ENCODE assay signal across 16 mouse cellular contexts in the genomic region with DNA sequence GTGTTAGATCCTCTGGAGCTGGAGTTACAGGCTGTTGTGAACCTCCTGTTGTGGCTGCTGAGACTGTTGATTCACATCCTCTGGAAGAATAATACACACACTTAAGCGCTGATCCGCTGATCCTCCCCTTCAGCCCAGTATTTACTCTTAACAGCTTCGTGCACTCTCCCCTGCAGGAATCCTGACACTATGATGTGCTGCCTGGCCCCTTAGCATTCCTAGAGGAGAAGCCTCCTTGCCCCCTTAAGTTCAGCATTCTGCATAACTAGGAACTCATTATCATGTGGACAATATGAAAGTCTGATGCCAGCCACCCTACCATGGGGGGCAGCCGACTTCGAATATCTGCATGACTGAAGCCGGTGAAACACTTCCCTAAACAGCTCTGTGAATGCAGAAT.
"Had no signal": no experiment of that assay in that cellular context is flagged by ENCODE, and none has a peak within 500 bp of the region (broad histone marks: within the 10 kb centered on the region; RNA-seq: fewer than 3 reads in every experiment).

No protein-coding gene starts in this region.

- H3K27ac ChIP-seq: kidney, postnatal 0 days; layer of hippocampus, adult 2 months; limb, embryonic 10.5 days; liver, embryonic 15.5 days; neural tube, embryonic 13.5 days had no signal

- H3K9me3 ChIP-seq: limb, embryonic 10.5 days; liver, embryonic 15.5 days; neural tube, embryonic 13.5 days had no signal

- H3K27me3 ChIP-seq: liver, embryonic 15.5 days; neural tube, embryonic 13.5 days had no signal

- H3K9ac ChIP-seq: liver, embryonic 15.5 days; neural tube, embryonic 13.5 days had no signal

- H3K4me3 ChIP-seq: layer of hippocampus, adult 2 months; limb, embryonic 10.5 days; liver, embryonic 15.5 days; neural tube, embryonic 13.5 days had no signal

- DNase-seq: kidney, adult 11 months; kidney, adult 9 months; kidney, postnatal 36 days; lung, adult 2 months; lung, postnatal 4 days; retina, postnatal 1 day; right cerebral cortex, postnatal 4 days; spleen, adult 18-20 months; thymus, postnatal 36 days had no signal

- ATAC-seq: lung, postnatal 0 days had no signal

- H3K4me2 ChIP-seq: liver, embryonic 11.5 days; liver, embryonic 15.5 days; neural tube, embryonic 13.5 days had no signal

- H3K4me1 ChIP-seq: limb, embryonic 10.5 days; liver, embryonic 15.5 days had no signal

- H3K36me3 ChIP-seq: limb, embryonic 10.5 days; liver, embryonic 15.5 days; neural tube, embryonic 13.5 days had no signal
